In the genomic region with DNA sequence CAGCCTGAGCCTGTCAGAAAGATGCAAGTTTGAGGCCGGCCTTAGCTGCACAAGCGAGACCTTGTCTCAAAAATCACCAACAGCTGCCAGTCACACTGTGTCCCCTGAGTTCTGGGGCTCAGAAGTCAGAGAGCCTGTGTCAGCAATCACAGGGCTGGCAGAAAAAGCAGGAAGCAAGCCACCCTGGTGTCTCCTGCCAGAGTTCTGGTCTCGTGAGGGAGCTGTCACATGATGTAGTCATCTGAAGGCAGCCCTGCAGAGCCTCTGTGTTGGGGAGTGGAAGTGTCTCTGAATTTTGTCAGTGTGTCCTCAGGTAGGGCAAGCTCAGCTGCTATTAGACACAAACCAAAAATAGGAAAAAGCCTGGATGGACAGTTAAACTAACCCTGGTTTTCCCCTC, we compare ENCODE assay signal across 9 mouse cellular contexts. TPM values are rescaled to one million over a fixed set of nuclear protein-coding genes. Genes with fewer than 3 reads are reported as not detected.
DNase-seq lines count a peak whose midpoint lies in the region; ATAC-seq lines count a peak whose summit lies in the region.
"Had no signal": no experiment of that assay in that cellular context is flagged by ENCODE, and none has a peak within 500 bp of the region (broad histone marks: within the 10 kb centered on the region; RNA-seq: fewer than 3 reads in every experiment).

No protein-coding gene starts in this region.

- no peaks in the 10 kb centered on the region for H3K27me3 ChIP-seq in heart, embryonic 14.5 days (ENCODE audit: control insufficient read depth, insufficient read depth, low read length)
- no peaks in the 10 kb centered on the region for H3K27me3 ChIP-seq in midbrain, embryonic 10.5 days (ENCODE audit: low read depth, poor library complexity, severe bottlenecking)
- H3K27me3 ChIP-seq: limb, embryonic 12.5 days had no signal

- peaks cover 13 to 22% of the 10 kb centered on the region in 2 experiments for H3K4me1 ChIP-seq in heart, embryonic 14.5 days (ENCODE audit: control insufficient read depth in 2 of 2, insufficient read depth in 2 of 2, low read length in 2 of 2)
- H3K4me1 ChIP-seq in midbrain, embryonic 10.5 days, result no peaks in the 10 kb centered on the region
- H3K4me1 ChIP-seq: limb, embryonic 12.5 days had no signal

- peak; percentile 18 for DNase-seq in right cerebral cortex, postnatal 25 days
- DNase-seq in right cerebral cortex, postnatal 4 days, result no peak
- peak; percentile 69 for DNase-seq in gastrocnemius, adult 18-20 months (ENCODE audit: low spot score)
- DNase-seq in left cerebral cortex, adult 18-20 months (ENCODE audit: low spot score in 2 of 2), result no peak
- DNase-seq in midbrain, embryonic 10.5 days (ENCODE audit: low spot score), result no peak

- no peak for ATAC-seq in heart, embryonic 14.5 days (ENCODE audit: insufficient number of reproducible peaks, insufficient read depth, low FRiP score, low read depth)

- H3K9ac ChIP-seq in heart, embryonic 14.5 days (ENCODE audit: low read length), result no peak overlapping the region
- H3K9ac ChIP-seq: limb, embryonic 12.5 days had no signal

- no peak overlapping the region for H3K4me3 ChIP-seq in heart, embryonic 14.5 days (ENCODE audit: control insufficient read depth in 1 of 2, insufficient read depth in 1 of 2, low read depth in 1 of 2, low read length in 2 of 2)
- H3K4me3 ChIP-seq in macrophage (ENCODE audit: inconsistent target), result peak overlapping the region; percentile 31
- H3K4me3 ChIP-seq in midbrain, embryonic 10.5 days, result no peak overlapping the region
- H3K4me3 ChIP-seq: limb, embryonic 12.5 days had no signal

- no peaks in the 10 kb centered on the region for H3K9me3 ChIP-seq in heart, embryonic 14.5 days (ENCODE audit: control insufficient read depth, low read length)
- no peaks in the 10 kb centered on the region for H3K9me3 ChIP-seq in midbrain, embryonic 10.5 days (replicated peaks)
- H3K9me3 ChIP-seq: limb, embryonic 12.5 days had no signal

- 45% methylated on average over 3 of the region's 3 CpGs for WGBS in heart, embryonic 14.5 days
- WGBS in macrophage (ENCODE audit: missing documents), result 46% methylated on average over 3 of the region's 3 CpGs
- WGBS in midbrain, embryonic 10.5 days, result 78% methylated on average over 3 of the region's 3 CpGs

- peak overlapping the region; percentile 17 to 46 for H3K27ac ChIP-seq in heart, embryonic 14.5 days (replicated peaks in 1 of 2; ENCODE audit: control insufficient read depth in 1 of 2, insufficient read depth in 1 of 2, low read depth in 2 of 2, low read length in 2 of 2)
- peak overlapping the region; percentile 97 for H3K27ac ChIP-seq in macrophage
- no peak overlapping the region for H3K27ac ChIP-seq in midbrain, embryonic 10.5 days (replicated peaks)
- H3K27ac ChIP-seq: kidney, postnatal 0 days; limb, embryonic 12.5 days had no signal

- peaks cover 71% of the 10 kb centered on the region for H3K36me3 ChIP-seq in heart, embryonic 14.5 days (ENCODE audit: control insufficient read depth, insufficient read depth, low read length)
- H3K36me3 ChIP-seq in macrophage (ENCODE audit: inconsistent target), result peaks cover 61% of the 10 kb centered on the region
- peaks cover 76% of the 10 kb centered on the region for H3K36me3 ChIP-seq in midbrain, embryonic 10.5 days

- no peak overlapping the region for H3K4me2 ChIP-seq in heart, embryonic 14.5 days (ENCODE audit: low read length)
- H3K4me2 ChIP-seq: limb, embryonic 12.5 days had no signal

- H3K79me2 ChIP-seq in macrophage (ENCODE audit: inconsistent target), result peaks cover 66% of the 10 kb centered on the region

RNA-seq across cellular contexts. Expression of gene Srsf2, which starts 15.2 kb away (rescaled TPM):
- total RNA-seq in gastrocnemius, adult 18-20 months (2021), result 10 to 100 TPM; 68.0 to 72.0 TPM
- 566 and 569 TPM in 2 replicates for polyA plus RNA-seq in heart, embryonic 14.5 days (2014; fragmentation: Nextera tagmentation; extraction: Ambion mirVana)
- total RNA-seq in macrophage (2018; cell fraction: chromatin; rRNA removed), result 1,000 to 10,000 TPM in 1 of 26 experiments, 100 to 1,000 TPM in 25; 145 to 1,072 (median 478) TPM
- 100 to 1,000 TPM; 106 to 202 (median 158) TPM for total RNA-seq in macrophage (2018; cell fraction: cytosol; rRNA removed)
- total RNA-seq in macrophage (2018; cell fraction: nucleus; rRNA removed), result 100 to 1,000 TPM; 151 to 994 (median 359) TPM
- 176 to 306 TPM (median 187 TPM) in 3 replicates for polyA plus RNA-seq in macrophage (2018)
- total RNA-seq in left cerebral cortex, adult 18-20 months (2021), result 100 to 1,000 TPM; 155 to 157 TPM
- 852 and 895 TPM in 2 replicates for polyA plus RNA-seq in midbrain, embryonic 10.5 days (2016; fragmentation: Nextera tagmentation; extraction: Ambion mirVana)

RNA-seq across cellular contexts. Expression of gene Mfsd11, which starts 15.9 kb away (rescaled TPM):
- total RNA-seq in gastrocnemius, adult 18-20 months (2021), result 10 to 100 TPM; 19.1 to 26.2 TPM
- 31.9 and 39.7 TPM in 2 replicates for polyA plus RNA-seq in heart, embryonic 14.5 days (2014; fragmentation: Nextera tagmentation; extraction: Ambion mirVana)
- total RNA-seq in macrophage (2018; cell fraction: chromatin; rRNA removed), result 100 to 1,000 TPM in 12 of 26 experiments, 10 to 100 TPM in 14; 23.7 to 296 (median 94.4) TPM
- total RNA-seq in macrophage (2018; cell fraction: cytosol; rRNA removed), result 100 to 1,000 TPM in 24 of 26 experiments, 10 to 100 TPM in 2; 90.2 to 220 (median 154) TPM
- 100 to 1,000 TPM in 22 of 26 experiments, 10 to 100 TPM in 4; 26.4 to 272 (median 148) TPM for total RNA-seq in macrophage (2018; cell fraction: nucleus; rRNA removed)
- polyA plus RNA-seq in macrophage (2018), result 105 to 174 TPM (median 118 TPM) in 3 replicates
- 10 to 100 TPM; 40.3 to 44.9 TPM for total RNA-seq in left cerebral cortex, adult 18-20 months (2021)
- polyA plus RNA-seq in midbrain, embryonic 10.5 days (2016; fragmentation: Nextera tagmentation; extraction: Ambion mirVana), result 27.9 and 31.7 TPM in 2 replicates

RNA-seq across cellular contexts. Expression of gene Jmjd6, which starts 24.9 kb away (rescaled TPM):
- total RNA-seq in gastrocnemius, adult 18-20 months (2021), result 10 to 100 TPM; 18.4 to 28.1 TPM
- 59.0 and 63.7 TPM in 2 replicates for polyA plus RNA-seq in heart, embryonic 14.5 days (2014; fragmentation: Nextera tagmentation; extraction: Ambion mirVana)
- total RNA-seq in macrophage (2018; cell fraction: chromatin; rRNA removed), result 10 to 100 TPM in 25 of 26 experiments, 1 to 10 TPM in 1; 8.9 to 67.5 (median 36.3) TPM
- 10 to 100 TPM; 11.3 to 25.6 (median 19.8) TPM for total RNA-seq in macrophage (2018; cell fraction: cytosol; rRNA removed)
- total RNA-seq in macrophage (2018; cell fraction: nucleus; rRNA removed), result 10 to 100 TPM; 13.7 to 59.6 (median 24.8) TPM
- 19.8 to 25.1 TPM (median 21.8 TPM) in 3 replicates for polyA plus RNA-seq in macrophage (2018)
- total RNA-seq in left cerebral cortex, adult 18-20 months (2021), result 10 to 100 TPM; 28.3 to 31.3 TPM
- 92.5 and 102 TPM in 2 replicates for polyA plus RNA-seq in midbrain, embryonic 10.5 days (2016; fragmentation: Nextera tagmentation; extraction: Ambion mirVana)

RNA-seq across cellular contexts. Expression of gene Mettl23, which starts 25.1 kb away (rescaled TPM):
- total RNA-seq in gastrocnemius, adult 18-20 months (2021), result 10 to 100 TPM; 40.1 to 41.4 TPM
- 70.9 and 79.2 TPM in 2 replicates for polyA plus RNA-seq in heart, embryonic 14.5 days (2014; fragmentation: Nextera tagmentation; extraction: Ambion mirVana)
- 10 to 100 TPM in 10 of 26 experiments, 1 to 10 TPM in 16; 1.5 to 20.7 (median 6.8) TPM for total RNA-seq in macrophage (2018; cell fraction: chromatin; rRNA removed)
- 10 to 100 TPM; 10.5 to 17.5 (median 13.8) TPM for total RNA-seq in macrophage (2018; cell fraction: cytosol; rRNA removed)
- 10 to 100 TPM in 11 of 26 experiments, 1 to 10 TPM in 15; 2.5 to 24.4 (median 8.3) TPM for total RNA-seq in macrophage (2018; cell fraction: nucleus; rRNA removed)
- polyA plus RNA-seq in macrophage (2018), result 12.5 to 17.0 TPM (median 16.0 TPM) in 3 replicates
- total RNA-seq in left cerebral cortex, adult 18-20 months (2021), result 10 to 100 TPM; 23.8 to 25.8 TPM
- 68.5 and 70.3 TPM in 2 replicates for polyA plus RNA-seq in midbrain, embryonic 10.5 days (2016; fragmentation: Nextera tagmentation; extraction: Ambion mirVana)

RNA-seq across cellular contexts. Expression of gene Mxra7, which starts 40.3 kb away (rescaled TPM):
- 1 to 10 TPM; 5.2 to 8.2 TPM for total RNA-seq in gastrocnemius, adult 18-20 months (2021)
- polyA plus RNA-seq in heart, embryonic 14.5 days (2014; fragmentation: Nextera tagmentation; extraction: Ambion mirVana), result 15.0 and 16.7 TPM in 2 replicates
- total RNA-seq in macrophage (2018; cell fraction: chromatin; rRNA removed), result 1 to 10 TPM in 1 of 26 experiments, not detected in 25; 5.3 TPM
- under 1 TPM in 9 of 26 experiments, not detected in 17; 0.07 to 0.22 (median 0.09) TPM for total RNA-seq in macrophage (2018; cell fraction: cytosol; rRNA removed)
- 1 to 10 TPM in 1 of 26 experiments, not detected in 25; 2.3 TPM for total RNA-seq in macrophage (2018; cell fraction: nucleus; rRNA removed)
- not detected in 3 replicates for polyA plus RNA-seq in macrophage (2018)
- 10 to 100 TPM; 17.5 to 20.2 TPM for total RNA-seq in left cerebral cortex, adult 18-20 months (2021)
- polyA plus RNA-seq in midbrain, embryonic 10.5 days (2016; fragmentation: Nextera tagmentation; extraction: Ambion mirVana), result 28.1 and 29.1 TPM in 2 replicates

Comparison
In these comparisons a context has a peak if more than half of its experiments do, and no peak if none do; other contexts are left out.
1. DNase-seq: peak in right cerebral cortex, postnatal 25 days (single experiment) and gastrocnemius, adult 18-20 months (single experiment); none in right cerebral cortex, postnatal 4 days (single experiment), left cerebral cortex, adult 18-20 months (0 of 2) and midbrain, embryonic 10.5 days (single experiment).